Mouse (Mus musculus): ENCODE results near the gene Insm2. TPM values are rescaled to one million over a fixed set of nuclear protein-coding genes. Genes with fewer than 3 reads are reported as not detected.

Gene Insm2
- polyA plus RNA-seq, 1 experiment from 2014 or later: 0.24 TPM

- WGBS: 78% methylated on average over 5 of the region's 5 CpGs
- no peak for ATAC-seq (ENCODE audit: low read depth)
- H3K27ac ChIP-seq (ENCODE audit: low read depth, low read length): no peak overlapping the region
These were observed 24.0 kb downstream of the Insm2 start for GRCm38 (mm10) chr12:55623254-55623653.

DNA sequence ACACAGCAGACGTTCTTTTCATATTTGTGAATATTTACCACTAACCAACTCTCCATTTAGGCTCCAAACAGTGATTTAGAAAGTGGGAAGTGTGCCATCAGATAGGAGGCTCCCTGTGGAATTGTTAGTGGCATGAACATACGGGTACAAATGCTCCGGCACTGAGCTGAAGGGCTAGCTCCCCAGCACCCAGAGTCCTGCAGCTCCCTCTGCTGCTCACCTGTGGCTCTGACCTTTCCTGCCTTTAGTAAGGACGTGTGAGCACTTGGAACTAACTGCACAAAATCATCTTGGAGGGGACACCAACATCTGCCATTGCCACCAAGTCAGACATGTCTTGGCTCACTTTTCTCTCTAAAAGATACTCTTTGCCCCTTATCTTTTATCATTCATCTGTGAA lies 27.5 kb downstream of the Insm2 start:
- H3K27me3 ChIP-seq (ENCODE audit: control insufficient read depth, insufficient read depth, low read length): no peaks in the 10 kb centered on the region
- no peak overlapping the region for H3K4me3 ChIP-seq (ENCODE audit: low read depth, low read length)
- no peak overlapping the region for H3K9ac ChIP-seq (replicated peaks; ENCODE audit: low read depth, low read length)
- no peak overlapping the region for H3K4me2 ChIP-seq (ENCODE audit: low read depth, low read length)
- no peak overlapping the region for H3K27ac ChIP-seq (ENCODE audit: low read depth, low read length)
- 39% methylated on average over 4 of the region's 4 CpGs for WGBS
- no peaks in the 10 kb centered on the region for H3K4me1 ChIP-seq (ENCODE audit: control insufficient read depth, insufficient read depth, low read length)
- no peak for ATAC-seq (ENCODE audit: low read depth)
- no peaks in the 10 kb centered on the region for H3K9me3 ChIP-seq (ENCODE audit: control insufficient read depth, low read length)
- H3K36me3 ChIP-seq (ENCODE audit: control insufficient read depth, insufficient read depth, low read length): no peaks in the 10 kb centered on the region

More at GRCm38 (mm10) chr12:55623254-55623653, 24.0 kb downstream of the Insm2 start:
- Histone ChIP-seq H3K9me3 (ENCODE audit: control insufficient read depth, low read length) (no peaks in the 10 kb centered on the region), H3K9ac (replicated peaks; ENCODE audit: low read depth, low read length) (no peak overlapping the region), H3K4me3 (ENCODE audit: low read depth, low read length) (no peak overlapping the region), H3K36me3 (ENCODE audit: control insufficient read depth, insufficient read depth, low read length) (no peaks in the 10 kb centered on the region), H3K4me2 (ENCODE audit: low read depth, low read length) (no peak overlapping the region), H3K27me3 (ENCODE audit: control insufficient read depth, insufficient read depth, low read length) (no peaks in the 10 kb centered on the region), H3K4me1 (ENCODE audit: control insufficient read depth, insufficient read depth, low read length) (no peaks in the 10 kb centered on the region)

GRCm38 (mm10) chr12:55648011-55648525 lies 48.8 kb downstream of the Insm2 start:
- no peaks in the 10 kb centered on the region for H3K36me3 ChIP-seq (ENCODE audit: control insufficient read depth, insufficient read depth, low read length)
- H3K4me1 ChIP-seq (ENCODE audit: control insufficient read depth, insufficient read depth, low read length): no peaks in the 10 kb centered on the region
- H3K9me3 ChIP-seq (ENCODE audit: control insufficient read depth, low read length): no peaks in the 10 kb centered on the region
- no peak overlapping the region for H3K4me2 ChIP-seq (ENCODE audit: low read depth, low read length)
- H3K27me3 ChIP-seq (ENCODE audit: control insufficient read depth, insufficient read depth, low read length): no peaks in the 10 kb centered on the region
- no peak overlapping the region for H3K27ac ChIP-seq (ENCODE audit: low read depth, low read length)
- H3K4me3 ChIP-seq (ENCODE audit: low read depth, low read length): no peak overlapping the region
- no peak overlapping the region for H3K9ac ChIP-seq (replicated peaks; ENCODE audit: low read depth, low read length)
- no peak for ATAC-seq (ENCODE audit: low read depth)
- WGBS: 87% methylated on average over 7 of the region's 7 CpGs

Other genes starting within 250 kb of the Insm2 start
- 420 and 439 TPM in 2 replicates for gene Psma6, start 215.2 kb upstream of the Insm2 start, polyA plus RNA-seq (2014; fragmentation: Nextera tagmentation; extraction: Ambion mirVana)
- gene Nfkbia, start 106.8 kb upstream of the Insm2 start, polyA plus RNA-seq (2014; fragmentation: Nextera tagmentation; extraction: Ambion mirVana): 61.9 and 62.7 TPM in 2 replicates
- 0.16 TPM in 1 of 2 replicates, not detected in the other for gene Aldoart2, start 34.2 kb upstream of the Insm2 start, polyA plus RNA-seq (2014; fragmentation: Nextera tagmentation; extraction: Ambion mirVana)
- 38.6 and 45.2 TPM in 2 replicates for gene Ralgapa1, start 221.7 kb downstream of the Insm2 start, polyA plus RNA-seq (2014; fragmentation: Nextera tagmentation; extraction: Ambion mirVana)
- gene Brms1l, start 236.9 kb downstream of the Insm2 start, polyA plus RNA-seq (2014; fragmentation: Nextera tagmentation; extraction: Ambion mirVana): 43.3 and 45.1 TPM in 2 replicates